Mouse (Mus musculus): ENCODE data around the gene 1810055G02Rik. TPM values are rescaled to one million over a fixed set of nuclear protein-coding genes. Genes with fewer than 3 reads are reported as not detected.

The 1810055G02Rik gene
- total and polyA plus RNA-seq, 3 experiments: 22.4 to 32.3 TPM; not detected in 1

- Histone ChIP-seq H3K36me3 (ENCODE audit: control insufficient read depth in 1 of 2, insufficient read depth in 2 of 2, low read length in 2 of 2) (no peaks in the 10 kb centered on the region), H3K79me2 (ENCODE audit: control insufficient read depth, insufficient read depth, low read length, poor library complexity) (no peaks in the 10 kb centered on the region), H3K9me3 (replicated peaks; ENCODE audit: insufficient read depth, low read length) (no peaks in the 10 kb centered on the region), H3K27ac (ENCODE audit: control insufficient read depth, low read depth, low read length) (no peak overlapping the region), H3K4me3 (ENCODE audit: control insufficient read depth in 1 of 2, insufficient read depth in 1 of 2, low read depth in 2 of 2, low read length in 2 of 2) (no peak overlapping the region), H3K9ac (ENCODE audit: control insufficient read depth, low read depth, low read length, poor library complexity, severe bottlenecking) (no peak overlapping the region), H3K4me1 (ENCODE audit: control insufficient read depth in 1 of 2, insufficient read depth in 2 of 2, low read length in 2 of 2) (no peaks in the 10 kb centered on the region), H3K27me3 (ENCODE audit: control insufficient read depth in 1 of 2, insufficient read depth in 2 of 2, low read length in 2 of 2) (no peaks in the 10 kb centered on the region)
- TF ChIP-seq E2F4 (IDR thresholded peaks at IDR 0.05; ENCODE audit: borderline replicate concordance, low read depth, low read length) (no peak), JUND (IDR thresholded peaks at IDR 0.05; ENCODE audit: low read depth, low read length) (no peak), POLR2A (IDR thresholded peaks at IDR 0.05; ENCODE audit: control insufficient read depth in 1 of 2, insufficient read depth in 1 of 2, low read depth in 1 of 2, low read length in 2 of 2, poor library complexity in 1 of 2) (no peak), MAFK (IDR thresholded peaks at IDR 0.05; ENCODE audit: borderline replicate concordance, low read depth, low read length) (no peak), SMC3 (IDR thresholded peaks at IDR 0.05; ENCODE audit: low read depth, low read length) (no peak), USF1 (IDR thresholded peaks at IDR 0.05; ENCODE audit: low read depth, low read length) (no peak), ZKSCAN1 (IDR thresholded peaks at IDR 0.05; ENCODE audit: low read depth, low read length) (no peak), HCFC1 (IDR thresholded peaks at IDR 0.05; ENCODE audit: low read depth, low read length) (no peak), MAX (IDR thresholded peaks at IDR 0.05; ENCODE audit: low read length) (no peak), TCF12 (IDR thresholded peaks at IDR 0.05; ENCODE audit: low read depth, low read length) (no peak), GABPA (IDR thresholded peaks at IDR 0.05; ENCODE audit: low read depth, low read length) (no peak), MYC (IDR thresholded peaks at IDR 0.05; ENCODE audit: low read depth, low read length) (no peak), ETS1 (IDR thresholded peaks at IDR 0.05; ENCODE audit: low read depth, low read length) (no peak), RCOR1 (IDR thresholded peaks at IDR 0.05; ENCODE audit: low read depth, low read length) (no peak), GATA1 (IDR thresholded peaks at IDR 0.05; ENCODE audit: low read depth, low read length) (no peak), RAD21 (IDR thresholded peaks at IDR 0.05; ENCODE audit: low read depth, low read length) (no peak)
- DNase-seq (ENCODE audit: low read depth, low spot score): no peak
Measured at GRCm38 (mm10) chr19:3730781-3731646, 22.9 kb downstream of the 1810055G02Rik start.

GRCm38 (mm10) chr19:3736001-3736400, 27.9 kb downstream of the 1810055G02Rik start:
- TF ChIP-seq TBP (IDR thresholded peaks at IDR 0.05; ENCODE audit: low read depth, low read length): no peak
- TF ChIP-seq CTCF (IDR thresholded peaks at IDR 0.05 in 2 of 3, conservative IDR thresholded peaks at IDR 0.05 in 1 of 3; ENCODE audit: control insufficient read depth in 1 of 3, insufficient read depth in 1 of 3, low read depth in 2 of 3, low read length in 3 of 3, poor library complexity in 1 of 3, severe bottlenecking in 1 of 3): no peak
- no peak for TF ChIP-seq POLR2A (IDR thresholded peaks at IDR 0.05; ENCODE audit: control insufficient read depth in 1 of 2, insufficient read depth in 1 of 2, low read depth in 1 of 2, low read length in 2 of 2, poor library complexity in 1 of 2)
- TF ChIP-seq HCFC1 (IDR thresholded peaks at IDR 0.05; ENCODE audit: low read depth, low read length): no peak
- TF ChIP-seq MXI1 (IDR thresholded peaks at IDR 0.05; ENCODE audit: low read depth, low read length): no peak
- no peak for TF ChIP-seq CHD1 (IDR thresholded peaks at IDR 0.05; ENCODE audit: low read depth, low read length)
- TF ChIP-seq ZC3H11A (IDR thresholded peaks at IDR 0.05; ENCODE audit: low read depth, low read length): no peak
- TF ChIP-seq KAT2A (conservative IDR thresholded peaks at IDR 0.05; ENCODE audit: low read depth, low read length): no peak
- no peak for TF ChIP-seq MEF2A (IDR thresholded peaks at IDR 0.05; ENCODE audit: extremely low read depth, insufficient replicate concordance, low read depth, low read length, poor library complexity, severe bottlenecking)
- TF ChIP-seq EP300 (IDR thresholded peaks at IDR 0.05; ENCODE audit: low read depth in 1 of 2, low read length in 2 of 2): no peak
- TF ChIP-seq MYC (IDR thresholded peaks at IDR 0.05; ENCODE audit: low read depth, low read length): no peak
- TF ChIP-seq GATA1 (IDR thresholded peaks at IDR 0.05; ENCODE audit: low read depth, low read length): no peak
- TF ChIP-seq POLR2AphosphoS5 (IDR thresholded peaks at IDR 0.05; ENCODE audit: borderline replicate concordance, low read depth, low read length): no peak
- TF ChIP-seq ZKSCAN1 (IDR thresholded peaks at IDR 0.05; ENCODE audit: low read depth, low read length): no peak
- TF ChIP-seq NRF1 (IDR thresholded peaks at IDR 0.05; ENCODE audit: insufficient read depth, low read depth, low read length, poor library complexity, severe bottlenecking): no peak
- no peak for TF ChIP-seq USF1 (IDR thresholded peaks at IDR 0.05; ENCODE audit: low read depth, low read length)
- TF ChIP-seq ZMIZ1 (IDR thresholded peaks at IDR 0.05; ENCODE audit: low read depth, low read length): no peak
- no peak for TF ChIP-seq USF2 (IDR thresholded peaks at IDR 0.05; ENCODE audit: borderline replicate concordance in 1 of 2, insufficient read depth in 1 of 2, low read depth in 1 of 2, low read length in 2 of 2)
- TF ChIP-seq GABPA (IDR thresholded peaks at IDR 0.05; ENCODE audit: low read depth, low read length): no peak
- H3K4me1 ChIP-seq (ENCODE audit: control insufficient read depth in 1 of 2, insufficient read depth in 2 of 2, low read length in 2 of 2): no peaks in the 10 kb centered on the region
- no peaks in the 10 kb centered on the region for H3K36me3 ChIP-seq (ENCODE audit: control insufficient read depth in 1 of 2, insufficient read depth in 2 of 2, low read length in 2 of 2)
- no peak for DNase-seq (ENCODE audit: low read depth, low spot score)
- no peak overlapping the region for H3K4me3 ChIP-seq (ENCODE audit: control insufficient read depth in 1 of 2, insufficient read depth in 1 of 2, low read depth in 2 of 2, low read length in 2 of 2)
- H3K9me3 ChIP-seq (replicated peaks; ENCODE audit: insufficient read depth, low read length): no peaks in the 10 kb centered on the region
- no peak overlapping the region for H3K9ac ChIP-seq (ENCODE audit: control insufficient read depth, low read depth, low read length, poor library complexity, severe bottlenecking)
- no peaks in the 10 kb centered on the region for H3K27me3 ChIP-seq (ENCODE audit: control insufficient read depth in 1 of 2, insufficient read depth in 2 of 2, low read length in 2 of 2)
- H3K27ac ChIP-seq (ENCODE audit: control insufficient read depth, low read depth, low read length): no peak overlapping the region
- H3K79me2 ChIP-seq (ENCODE audit: control insufficient read depth, insufficient read depth, low read length, poor library complexity): no peaks in the 10 kb centered on the region
